Mouse (Mus musculus) erythroblast, embryonic 14.5 days (primary cell): ENCODE results near the gene Bcl2. TPM values are rescaled to one million over a fixed set of nuclear protein-coding genes. Genes with fewer than 3 reads are reported as not detected.

Experiments used
- H3K27me3 ChIP-seq: 2 replicates; pipeline ENCODE4 v1.6.1; 2012; ENCODE audit warnings: inconsistent platforms; ENCODE audit not compliant: control insufficient read depth
- H3K36me3 ChIP-seq: 2 replicates; pipeline ENCODE4 v1.6.1; 2012; ENCODE audit warnings: mild to moderate bottlenecking, inconsistent platforms; ENCODE audit not compliant: control insufficient read depth
- H3K4me1 ChIP-seq: 2 replicates; pipeline ENCODE4 v1.6.1; 2012; ENCODE audit warnings: inconsistent platforms; ENCODE audit not compliant: control insufficient read depth
- H3K4me3 ChIP-seq: replicated peaks from 2 replicates; pipeline ENCODE3; 2012; ENCODE audit warnings: moderate library complexity, mild to moderate bottlenecking, inconsistent platforms
- H3K9me3 ChIP-seq: 2 replicates; pipeline ENCODE4 v1.6.1; 2012; ENCODE audit warnings: low read length, inconsistent platforms, mixed read lengths; ENCODE audit not compliant: control insufficient read depth
- GATA1 ChIP-seq: IDR thresholded peaks from 2 replicates; pipeline ENCODE4 v1.6.1; 2012; ENCODE audit warnings: low read length, inconsistent platforms, mixed read lengths
- TAL1 ChIP-seq: IDR thresholded peaks from 3 replicates; pipeline ENCODE4 v1.6.1; 2012; ENCODE audit warnings: low read length, inconsistent platforms, mixed read lengths
- polyA plus RNA-seq: library from polyadenylated mRNA; stranded (reverse); fragments of >175 nt; gene quantifications from 2 replicates; pipeline ENCODE4 v1.2.3, GENCODE M21; 2012

The Bcl2 gene
- polyA plus RNA-seq, 1 experiment, result not detected

DNA sequence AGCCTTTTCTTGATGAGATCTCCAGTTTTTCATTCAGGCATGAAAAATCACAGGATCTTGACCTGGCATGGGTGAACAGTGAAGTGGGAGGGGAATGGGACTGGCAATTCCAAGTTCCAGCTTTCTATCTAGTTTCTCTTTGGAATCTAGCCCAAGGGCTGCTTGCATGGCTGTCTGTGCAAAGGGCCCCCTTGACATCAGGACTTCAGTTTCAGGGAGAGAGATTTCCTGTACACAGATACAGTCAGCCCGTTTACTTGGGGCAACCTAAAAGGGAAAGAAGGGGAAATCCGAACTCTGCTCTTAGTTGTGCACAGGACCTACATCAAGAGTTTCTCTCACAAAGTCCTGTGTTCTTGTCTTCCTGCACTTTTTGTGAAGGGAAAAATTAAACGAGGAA, 154.0 kb downstream of the Bcl2 start:
- TF ChIP-seq GATA1 (no peak), TAL1 (no peak)
- Histone ChIP-seq H3K9me3 (no peaks in the 10 kb centered on the region), H3K36me3 (no peaks in the 10 kb centered on the region), H3K4me3 (no peak overlapping the region), H3K27me3 (no peaks in the 10 kb centered on the region), H3K4me1 (no peaks in the 10 kb centered on the region)

DNA sequence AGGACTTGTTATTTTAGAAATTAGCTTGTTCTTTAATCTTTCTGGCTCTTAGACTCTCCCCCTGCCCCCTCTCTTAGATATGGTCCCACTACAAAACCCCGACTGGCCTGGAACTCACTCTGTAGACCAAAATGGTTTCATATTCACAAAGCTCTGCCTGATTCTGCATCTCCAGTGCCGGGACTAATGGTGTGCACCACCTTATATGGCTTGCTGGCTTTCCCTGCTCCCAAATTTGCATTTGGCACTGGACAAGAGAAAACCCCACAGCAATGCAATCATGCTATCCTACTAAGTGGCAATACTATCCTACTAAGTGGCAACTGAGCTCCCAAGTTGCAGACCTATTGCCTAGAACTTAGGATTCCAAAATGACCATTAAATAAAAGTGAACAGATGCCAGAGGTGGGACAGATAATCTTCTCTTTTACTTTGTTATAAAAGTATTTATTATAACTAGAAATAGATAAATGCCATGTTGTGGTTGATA, 154.9 kb downstream of the Bcl2 start:
- no peak overlapping the region for H3K4me3 ChIP-seq
- H3K27me3 ChIP-seq, result no peaks in the 10 kb centered on the region
- no peaks in the 10 kb centered on the region for H3K4me1 ChIP-seq
- no peaks in the 10 kb centered on the region for H3K9me3 ChIP-seq
- H3K36me3 ChIP-seq, result no peaks in the 10 kb centered on the region
- no peak for TF ChIP-seq TAL1
- TF ChIP-seq GATA1, result no peak

DNA sequence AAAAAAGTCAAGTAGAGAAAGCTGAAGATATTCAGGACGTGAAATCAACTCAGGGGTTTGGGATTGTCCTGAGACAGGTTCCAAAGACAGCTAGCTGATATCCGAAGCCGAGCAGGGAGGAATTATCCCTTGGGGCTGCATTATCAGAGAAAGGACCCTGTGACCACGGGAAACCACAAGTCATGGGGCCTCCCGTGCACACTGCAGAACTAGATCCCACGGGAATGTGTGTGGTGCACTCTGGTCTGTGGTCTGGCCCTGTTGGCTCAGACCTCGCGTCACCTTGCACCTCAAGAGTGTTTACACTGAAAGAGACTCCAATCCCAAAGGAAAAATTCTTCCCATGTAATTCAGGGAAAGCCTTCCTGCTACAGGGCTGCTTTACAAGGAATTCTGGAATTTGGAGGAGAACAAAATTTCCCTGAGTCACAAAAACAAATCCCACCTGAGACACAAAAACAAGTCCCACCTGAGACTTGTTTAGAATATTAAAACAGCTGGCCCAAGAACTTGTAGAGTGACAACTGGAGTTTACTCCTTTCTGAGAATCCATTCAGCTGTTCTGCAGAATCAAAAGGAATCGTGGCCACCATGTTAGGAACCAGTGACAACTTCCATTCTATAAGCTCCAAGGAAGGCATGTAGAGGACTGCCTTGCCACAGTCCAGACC, 158.4 kb downstream of the Bcl2 start:
- Histone ChIP-seq H3K4me3 (no peak overlapping the region), H3K4me1 (no peaks in the 10 kb centered on the region), H3K9me3 (no peaks in the 10 kb centered on the region), H3K36me3 (no peaks in the 10 kb centered on the region), H3K27me3 (no peaks in the 10 kb centered on the region)
- no peak for TF ChIP-seq GATA1
- TF ChIP-seq TAL1, result no peak

DNA sequence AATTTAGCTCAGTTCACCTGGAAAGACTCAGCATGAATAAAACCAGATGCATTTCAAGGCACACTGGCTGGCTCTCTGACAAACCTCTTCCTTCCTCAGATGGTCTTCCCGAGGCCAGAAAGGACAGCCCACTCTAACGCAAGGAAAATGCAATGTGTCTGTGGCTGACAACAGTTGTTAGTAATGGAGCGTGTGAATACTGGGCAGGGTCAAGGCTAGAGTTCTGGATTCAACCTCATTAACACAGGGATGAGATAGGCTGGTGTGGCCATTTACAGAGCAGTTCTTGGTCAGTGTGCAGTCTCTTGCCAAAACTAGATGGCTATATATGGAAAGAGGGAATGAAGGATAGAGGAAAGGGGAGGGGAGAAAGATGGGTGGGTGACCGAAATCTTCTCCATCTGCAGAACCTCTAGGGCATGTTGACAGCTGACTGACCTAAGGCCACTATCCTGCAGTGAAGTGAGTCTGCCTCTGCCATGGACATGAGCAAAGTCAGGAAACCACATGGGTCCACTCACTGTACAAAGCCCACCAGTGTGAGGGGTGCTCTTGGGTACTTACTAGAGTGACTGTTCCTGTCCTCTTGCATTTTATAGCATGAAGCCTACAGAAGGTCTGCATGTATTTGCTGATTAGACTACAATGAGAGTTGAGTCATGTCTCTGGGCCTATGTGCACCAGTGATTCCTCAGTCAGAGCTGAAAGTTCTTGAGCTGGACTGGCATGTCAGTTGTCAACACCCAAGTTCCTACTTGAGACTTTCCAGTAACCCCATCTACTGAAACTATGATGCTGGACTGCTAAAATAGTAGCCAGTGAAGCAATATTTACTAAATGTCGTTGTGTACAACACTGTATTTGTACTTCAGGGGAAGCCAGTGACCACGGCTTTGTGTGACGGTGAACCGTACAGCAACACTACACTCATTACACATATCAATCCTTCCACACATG, 159.9 kb downstream of the Bcl2 start:
- Histone ChIP-seq H3K27me3 (no peaks in the 10 kb centered on the region), H3K9me3 (no peaks in the 10 kb centered on the region), H3K4me1 (no peaks in the 10 kb centered on the region), H3K36me3 (no peaks in the 10 kb centered on the region), H3K4me3 (no peak overlapping the region)
- TF ChIP-seq GATA1 (no peak), TAL1 (no peak)

DNA sequence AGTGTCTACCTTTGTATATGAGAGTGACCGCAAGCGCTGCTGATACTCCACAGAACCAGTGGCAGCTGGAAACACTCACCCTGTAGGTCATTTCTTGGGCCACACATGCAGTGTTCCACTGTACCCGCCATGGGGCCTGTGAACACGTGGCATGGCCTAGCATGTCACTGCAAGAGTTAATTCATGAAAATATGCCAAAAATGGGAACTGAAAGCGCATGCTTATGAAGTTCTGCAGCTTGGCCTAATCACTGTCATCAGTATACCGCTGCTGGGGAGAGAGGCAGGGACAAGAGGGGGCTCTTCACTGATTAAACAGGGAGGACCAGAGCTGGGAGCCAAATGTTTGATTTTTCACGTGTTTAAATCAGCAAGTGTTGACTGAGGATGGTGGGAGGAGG, 161.2 kb downstream of the Bcl2 start:
- no peaks in the 10 kb centered on the region for H3K4me1 ChIP-seq

DNA sequence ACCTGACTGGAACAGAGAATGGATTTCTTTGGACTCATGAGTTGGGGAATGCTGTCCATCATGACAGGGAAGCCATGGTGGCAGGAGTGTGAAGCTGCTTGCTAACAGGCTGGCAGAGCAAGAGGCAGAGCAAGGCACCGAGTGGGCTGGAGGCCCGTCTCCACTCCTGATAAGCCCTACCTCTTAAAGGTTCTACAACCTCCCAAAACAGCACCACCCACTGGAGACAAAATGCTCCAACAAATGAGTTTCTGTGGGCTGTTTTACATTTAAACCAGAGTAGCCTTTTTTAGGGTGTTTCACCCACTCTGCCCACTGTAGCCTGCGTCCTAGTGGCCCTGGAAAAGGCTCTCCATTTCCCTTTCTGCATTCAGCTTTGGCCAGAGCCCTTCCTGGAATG, 163.5 kb downstream of the Bcl2 start:
- TF ChIP-seq GATA1 (no peak), TAL1 (no peak)
- Histone ChIP-seq H3K4me1 (no peaks in the 10 kb centered on the region), H3K9me3 (no peaks in the 10 kb centered on the region), H3K4me3 (no peak overlapping the region), H3K27me3 (no peaks in the 10 kb centered on the region), H3K36me3 (no peaks in the 10 kb centered on the region)

More for the DNA sequence above, 161.2 kb downstream of the Bcl2 start:
- H3K4me3 ChIP-seq, result no peak overlapping the region
- H3K9me3 ChIP-seq, result no peaks in the 10 kb centered on the region
- no peak for TF ChIP-seq TAL1
- TF ChIP-seq GATA1, result no peak
- no peaks in the 10 kb centered on the region for H3K27me3 ChIP-seq
- no peaks in the 10 kb centered on the region for H3K36me3 ChIP-seq

DNA sequence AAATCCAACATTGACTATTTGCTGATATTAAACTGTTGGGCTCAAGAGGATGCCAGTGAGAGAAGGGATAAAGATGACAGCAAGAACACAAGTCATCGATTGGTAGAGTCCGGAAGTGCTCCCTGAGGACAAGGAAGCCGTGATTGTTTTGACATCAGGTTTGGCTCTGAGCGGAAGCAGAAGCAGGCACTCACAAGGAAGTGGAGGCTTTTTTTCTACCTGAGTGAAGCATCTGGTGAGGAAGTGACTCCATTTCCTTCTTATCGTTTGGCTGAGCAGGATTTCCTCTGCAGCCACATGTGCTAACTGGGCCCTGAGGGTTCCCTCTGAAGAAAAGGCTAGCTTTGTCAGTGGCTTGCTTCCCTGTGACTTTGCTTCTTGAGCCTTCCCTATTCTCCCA, 165.0 kb downstream of the Bcl2 start:
- H3K4me1 ChIP-seq, result no peaks in the 10 kb centered on the region
- no peak overlapping the region for H3K4me3 ChIP-seq
- H3K36me3 ChIP-seq, result no peaks in the 10 kb centered on the region
- TF ChIP-seq GATA1 (no peak), TAL1 (no peak)
- no peaks in the 10 kb centered on the region for H3K9me3 ChIP-seq
- H3K27me3 ChIP-seq, result no peaks in the 10 kb centered on the region

DNA sequence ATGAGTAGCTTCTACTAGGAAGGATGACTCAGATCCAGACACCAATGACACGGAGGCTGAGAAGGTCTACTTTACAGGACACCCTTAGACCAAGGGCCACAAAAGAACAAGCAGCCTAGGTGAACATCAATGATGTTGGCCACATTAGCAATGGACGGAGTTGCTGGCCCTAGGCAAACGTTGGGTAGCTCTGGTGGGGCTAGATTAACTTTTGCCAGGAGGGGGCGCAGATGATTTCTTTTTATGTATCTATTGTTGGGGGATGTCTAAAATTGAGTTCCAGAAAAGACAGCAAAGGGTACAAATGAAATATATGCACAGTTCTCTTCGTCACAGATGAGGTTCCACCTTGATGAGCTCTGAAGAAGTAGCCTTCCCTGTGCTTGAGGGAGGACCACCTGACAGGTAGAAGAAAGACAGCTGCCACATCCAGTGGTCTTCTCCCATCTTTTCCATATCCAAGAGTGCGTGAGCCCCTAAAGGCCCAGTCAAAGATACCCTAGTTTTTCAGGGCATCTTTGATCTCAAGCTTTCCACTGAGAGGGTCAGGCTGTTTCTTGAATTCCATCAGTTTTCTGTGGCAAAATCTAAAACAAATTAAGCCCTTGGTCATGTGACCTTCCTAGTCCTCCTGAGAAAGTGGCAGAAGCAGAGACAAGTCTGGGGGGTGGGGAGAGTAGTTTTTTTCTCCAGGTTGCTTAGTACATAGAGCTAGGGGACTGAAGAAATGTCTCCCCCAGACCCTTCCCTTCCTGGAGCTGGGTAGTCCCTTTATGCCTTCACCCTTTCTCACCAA, 169.1 kb downstream of the Bcl2 start:
- Histone ChIP-seq H3K4me3 (no peak overlapping the region), H3K27me3 (no peaks in the 10 kb centered on the region), H3K36me3 (no peaks in the 10 kb centered on the region), H3K4me1 (no peaks in the 10 kb centered on the region), H3K9me3 (no peaks in the 10 kb centered on the region)
- no peak for TF ChIP-seq GATA1
- no peak for TF ChIP-seq TAL1
